Mouse (Mus musculus) forebrain, embryonic 14.5 days (tissue): ENCODE results near the gene Rnf31. TPM values are rescaled to one million over a fixed set of nuclear protein-coding genes. Genes with fewer than 3 reads are reported as not detected.
A peak's percentile ranks its signal among the peaks of the same experiment; 100 is the strongest.

Source experiments
- ATAC-seq: fragments of 200-750 bp; cut with Nextera tagmentation; 2 replicates; pipeline ENCODE4 v1.8.0; 2017; ENCODE audit warnings: mild to moderate bottlenecking, moderate library complexity
- DNase-seq: peaks from one replicate; pipeline ENCODE4 v3.0.0-alpha.2; 2015; ENCODE audit warnings: low spot score
- H3K27ac ChIP-seq: fragments of 300-500 bp; sonication (generic); 2 replicates; pipeline ENCODE4 v1.5.1; 2014; ENCODE audit warnings: low read depth, mild to moderate bottlenecking, control low read depth, low read length, moderate library complexity
- H3K27me3 ChIP-seq: fragments of 300-500 bp; sonication (generic); replicated peaks from 2 replicates; pipeline ENCODE4 v1.6.1; 2014; ENCODE audit warnings: low read length, control low read depth, mixed read lengths; ENCODE audit not compliant: control insufficient read depth, insufficient read depth
- H3K36me3 ChIP-seq: fragments of 300-500 bp; sonication (generic); 2 replicates; pipeline ENCODE4 v1.6.1; 2014; ENCODE audit warnings: low read length, control low read depth; ENCODE audit not compliant: control insufficient read depth, insufficient read depth
- H3K4me1 ChIP-seq: fragments of 300-500 bp; sonication (generic); 2 replicates; pipeline ENCODE4 v1.6.1; 2014; ENCODE audit warnings: antibody characterized with exemption, low read length, control low read depth; ENCODE audit not compliant: control insufficient read depth, insufficient read depth
- H3K4me2 ChIP-seq: fragments of 300-500 bp; sonication (generic); 2 replicates; pipeline ENCODE4 v1.6.1; 2014; ENCODE audit warnings: mild to moderate bottlenecking, control low read depth, low read length
- H3K4me3 ChIP-seq: fragments of 300-500 bp; sonication (generic); 2 replicates; pipeline ENCODE4 v1.5.1; 2014; ENCODE audit warnings: low read depth, low read length, control low read depth
- H3K9ac ChIP-seq: fragments of 300-500 bp; sonication (generic); 2 replicates; pipeline ENCODE4 v1.6.1; 2014; ENCODE audit warnings: mild to moderate bottlenecking, low read length, control low read depth, moderate library complexity
- H3K9me3 ChIP-seq: fragments of 300-500 bp; sonication (generic); replicated peaks from 2 replicates; pipeline ENCODE4 v1.6.1; 2016; ENCODE audit warnings: low read length, control low read depth, mixed read lengths; ENCODE audit not compliant: control insufficient read depth
- WGBS: fragments of 180-500 bp; shearing (Covaris S2); extraction: QIAGEN DNeasy Blood & Tissue Kit; methylation state at CpG from one replicate; pipeline ENCODE4 v1.1.7; 2014; 5-methylcytosine and 5-hydroxymethylcytosine counted together
- polyA plus RNA-seq: library from polyadenylated mRNA; unstranded; fragments of >200 nt; fragmentation: Nextera tagmentation; extraction: Ambion mirVana; gene quantifications from 2 replicates; pipeline ENCODE4 v1.2.1, GENCODE M21; 2014

The Rnf31 gene
- polyA plus RNA-seq, 1 experiment from 2014 or later, result 11.0 TPM

DNA sequence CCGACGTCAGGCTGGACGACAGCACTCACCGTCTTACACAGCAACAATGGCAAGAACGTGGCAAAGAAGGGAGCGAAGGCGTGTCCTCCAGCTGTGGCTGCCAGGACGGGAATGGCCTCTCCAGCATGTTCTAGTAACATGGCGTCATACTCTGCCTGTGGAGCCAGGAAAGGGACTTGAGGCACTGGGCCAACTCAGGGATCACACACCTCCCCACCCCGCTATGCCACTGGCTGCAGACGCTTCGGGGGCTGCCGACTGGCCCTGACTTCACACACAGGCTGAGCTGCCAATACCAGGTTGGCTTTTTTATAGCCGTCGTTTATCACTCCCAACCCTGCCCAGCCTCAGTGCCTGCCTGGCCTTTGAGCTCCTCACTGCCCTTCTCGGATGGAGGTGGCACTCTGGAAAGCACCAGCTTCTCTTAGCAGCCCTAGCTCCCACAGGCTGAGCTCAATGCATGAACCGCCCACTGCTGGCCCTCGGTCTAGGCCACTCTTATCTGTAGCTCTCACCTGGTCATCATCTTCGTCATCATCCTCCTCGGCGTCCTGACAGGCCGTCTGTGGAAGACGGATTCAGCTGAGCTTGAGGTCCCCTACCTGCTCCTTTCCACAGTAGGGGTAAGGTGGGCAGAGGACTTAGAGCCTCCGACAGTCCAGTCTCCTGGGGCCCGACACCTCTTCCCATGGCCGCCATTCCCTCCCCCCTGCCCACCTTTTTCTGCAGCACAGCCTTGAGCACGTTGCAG, 36.7 kb downstream of the Rnf31 start:
- H3K9ac ChIP-seq, result no peak overlapping the region
- H3K36me3 ChIP-seq, result peaks cover 94% of the 10 kb centered on the region
- no peaks in the 10 kb centered on the region for H3K27me3 ChIP-seq
- H3K4me1 ChIP-seq, result no peaks in the 10 kb centered on the region
- no peaks in the 10 kb centered on the region for H3K9me3 ChIP-seq
- no peak overlapping the region for H3K27ac ChIP-seq
- WGBS, result 92% methylated on average over 27 of the region's 27 CpGs
- ATAC-seq (no peak), DNase-seq (no peak)
- no peak overlapping the region for H3K4me2 ChIP-seq
- no peak overlapping the region for H3K4me3 ChIP-seq

DNA sequence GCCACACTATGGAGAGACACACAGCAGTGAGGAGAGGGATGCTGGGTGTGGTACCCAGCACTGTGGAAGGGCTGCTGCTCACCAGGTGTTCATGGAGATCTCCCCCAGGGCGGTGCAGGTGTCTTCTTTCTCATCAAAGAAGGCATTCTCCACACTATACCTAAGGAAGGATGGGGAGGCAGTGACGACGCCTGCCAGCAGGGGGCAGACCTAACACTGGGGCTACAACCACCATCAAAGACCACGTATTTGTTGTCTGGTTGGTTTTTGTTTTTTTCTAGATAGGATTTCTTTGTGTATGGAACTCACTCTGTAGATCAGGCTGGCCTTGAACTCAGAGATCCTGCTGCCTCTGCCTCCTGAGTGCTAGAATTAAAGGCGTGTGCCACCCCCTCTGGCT, 37.8 kb downstream of the Rnf31 start:
- 62% methylated on average over 5 of the region's 5 CpGs for WGBS
- no peak overlapping the region for H3K9ac ChIP-seq
- ATAC-seq, result no peak
- H3K27me3 ChIP-seq, result no peaks in the 10 kb centered on the region
- H3K27ac ChIP-seq, result no peak overlapping the region
- no peak for DNase-seq
- H3K4me1 ChIP-seq, result no peaks in the 10 kb centered on the region
- H3K4me2 ChIP-seq, result no peak overlapping the region
- no peaks in the 10 kb centered on the region for H3K9me3 ChIP-seq
- H3K4me3 ChIP-seq, result no peak overlapping the region
- peaks cover 97% of the 10 kb centered on the region for H3K36me3 ChIP-seq

DNA sequence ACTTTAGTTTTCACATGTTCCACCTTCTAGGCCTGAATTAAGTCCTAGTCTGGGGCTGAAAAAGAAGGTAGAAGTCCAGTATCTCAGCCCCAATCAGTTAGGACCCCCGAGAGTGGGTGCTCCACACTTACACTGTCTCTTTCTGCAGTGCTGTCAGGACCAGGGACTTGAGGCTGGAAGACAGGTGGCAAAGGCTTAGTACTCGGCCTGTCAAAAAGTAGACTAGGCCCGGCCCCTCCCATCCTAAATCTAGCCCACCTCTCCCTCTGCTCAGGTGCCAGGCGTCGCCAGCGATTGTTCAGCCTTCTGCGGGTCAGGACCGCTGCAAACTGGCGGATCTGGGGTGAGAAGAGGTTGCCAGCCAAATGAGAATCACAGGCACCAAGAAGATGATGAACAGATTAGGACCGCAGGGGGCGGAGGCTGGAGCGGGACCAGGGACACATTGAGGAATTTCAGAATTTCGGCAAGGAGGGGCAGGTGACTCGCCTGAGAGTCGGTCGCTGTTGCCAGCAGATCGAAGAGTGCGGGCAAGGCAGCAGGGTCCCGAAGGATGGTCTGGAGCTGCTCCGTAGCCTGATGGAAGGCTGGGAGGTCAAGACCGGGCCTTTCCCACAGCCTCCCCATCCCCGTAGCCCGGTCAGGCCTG, 43.5 kb downstream of the Rnf31 start:
- Histone ChIP-seq H3K27me3 (no peaks in the 10 kb centered on the region), H3K27ac (peak overlapping the region; percentile 77), H3K9ac (peak overlapping the region; percentile 70), H3K36me3 (peaks cover 82% of the 10 kb centered on the region), H3K4me1 (peaks cover 5% of the 10 kb centered on the region; the same call in 1 of the 2 replicates), H3K4me2 (peak overlapping the region; percentile 86), H3K4me3 (peak overlapping the region; percentile 58), H3K9me3 (no peaks in the 10 kb centered on the region)
- ATAC-seq, result peak; percentile 32; the same call in 1 of the 2 replicates
- DNase-seq, result peak; percentile 37
- 4% methylated on average over 23 of the region's 23 CpGs for WGBS

DNA sequence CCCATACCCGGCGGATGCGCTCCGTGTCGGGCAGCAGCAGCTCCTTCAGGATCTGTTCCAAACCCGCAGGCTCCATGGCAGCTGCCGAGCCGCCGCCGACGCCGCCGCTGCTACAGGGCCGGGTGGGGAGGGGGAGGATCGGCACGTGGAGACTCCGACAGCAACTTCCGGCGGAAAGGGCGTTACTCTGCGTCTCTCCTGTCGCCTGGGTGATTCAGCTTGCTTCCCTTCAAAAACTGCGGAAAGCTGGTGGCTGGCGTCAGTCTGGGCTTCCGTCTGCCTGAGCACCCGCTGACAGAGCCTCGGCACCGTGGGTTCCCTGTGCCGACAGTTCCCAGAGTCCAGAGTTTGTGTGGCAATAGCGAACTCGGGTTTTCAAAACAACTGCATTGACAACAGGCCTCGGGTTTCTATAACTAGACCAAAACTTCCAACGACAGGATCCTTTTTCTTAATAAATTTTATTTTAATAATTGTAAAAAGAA, 44.1 kb downstream of the Rnf31 start, which contains the start of gene Ipo4:
Gene Ipo4, minus strand, starts transcription at position 435 of the 485 bp plus-strand sequence.
- ATAC-seq (peak; percentile 93), DNase-seq (peak; percentile 96)
- H3K4me3 ChIP-seq, result peak within 1 kb of the TSS; percentile 58
- peaks cover 81% of the 10 kb centered on the region for H3K36me3 ChIP-seq
- no peaks in the 10 kb centered on the region for H3K27me3 ChIP-seq
- H3K27ac ChIP-seq, result peak within 1 kb of the TSS; percentile 77
- H3K4me2 ChIP-seq, result peak within 1 kb of the TSS; percentile 86
- H3K4me1 ChIP-seq, result peaks cover 5% of the 10 kb centered on the region; the same call in 1 of the 2 replicates
- 2% methylated on average over 33 of the region's 33 CpGs for WGBS
- no peaks in the 10 kb centered on the region for H3K9me3 ChIP-seq
- H3K9ac ChIP-seq, result peak within 1 kb of the TSS; percentile 70

DNA sequence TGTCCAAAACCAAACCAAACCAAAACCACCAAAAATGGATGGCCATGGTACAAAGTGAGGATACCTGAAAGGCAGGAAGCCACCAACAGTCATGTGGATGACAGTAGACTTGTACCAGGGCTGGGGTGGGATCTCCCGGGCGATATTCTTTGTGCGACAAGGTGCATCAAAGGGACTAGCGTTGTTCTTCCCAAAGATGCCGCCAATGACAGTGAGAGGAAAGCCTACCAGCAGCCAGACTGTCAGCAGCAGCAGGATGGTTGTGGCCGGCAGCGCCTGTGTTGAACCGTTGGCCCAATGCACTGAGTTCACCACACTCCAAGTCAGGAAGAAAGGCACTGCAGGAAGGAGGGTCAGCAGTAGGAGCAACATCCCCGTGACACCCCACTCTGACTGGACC, 46.3 kb downstream of the Rnf31 start, which contains the start of gene Gm49378:
Gene Gm49378, minus strand, starts transcription at position 101 of the 400 bp plus-strand sequence.
- ATAC-seq, result no peak
- Histone ChIP-seq H3K4me1 (peaks cover 11% of the 10 kb centered on the region), H3K4me2 (no peak within 1 kb of the TSS), H3K9ac (no peak within 1 kb of the TSS), H3K9me3 (no peaks in the 10 kb centered on the region), H3K27me3 (no peaks in the 10 kb centered on the region), H3K4me3 (no peak within 1 kb of the TSS), H3K36me3 (peaks cover 72% of the 10 kb centered on the region), H3K27ac (no peak within 1 kb of the TSS)
- WGBS, result 96% methylated on average over 9 of the region's 9 CpGs
- DNase-seq, result no peak

DNA sequence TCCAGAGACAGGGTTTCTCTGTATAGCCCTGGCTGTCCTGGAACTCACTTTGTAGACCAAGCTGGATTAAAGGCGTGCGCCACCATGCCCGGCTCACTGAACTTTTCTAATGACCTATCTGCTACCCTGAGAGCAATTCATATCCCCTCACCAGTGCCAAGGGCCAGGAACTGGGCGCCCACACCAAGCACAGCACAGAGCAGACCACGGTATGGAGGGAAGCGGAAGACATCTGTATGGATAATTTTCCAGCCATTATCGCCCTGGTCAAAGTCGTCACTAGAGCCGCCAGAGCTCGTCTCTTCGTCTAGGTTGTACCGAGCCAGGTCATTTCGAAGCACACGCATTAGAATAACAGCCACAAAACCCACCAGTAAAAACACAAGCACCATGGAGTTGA, 49.3 kb downstream of the Rnf31 start:
- H3K4me1 ChIP-seq, result peaks cover 17% of the 10 kb centered on the region

DNA sequence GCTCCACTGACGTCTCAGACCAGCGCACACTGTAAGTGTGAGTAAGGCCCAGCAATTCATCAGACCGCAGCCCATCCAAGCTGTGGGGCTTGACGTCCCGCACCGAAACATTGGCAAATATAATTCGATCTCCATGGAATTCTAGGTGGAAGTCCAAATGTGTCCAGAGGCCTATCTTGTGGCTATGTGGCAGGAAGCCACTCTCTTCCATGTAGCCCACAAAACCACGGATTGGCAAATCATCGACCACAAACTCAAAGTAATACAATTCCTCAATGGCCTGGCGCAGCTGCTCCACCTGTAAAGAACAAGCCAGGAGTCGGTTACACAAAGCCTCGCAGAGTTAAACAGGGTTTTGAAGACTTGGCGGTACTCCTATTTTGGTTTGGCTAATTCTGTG, 49.8 kb downstream of the Rnf31 start:
- WGBS, result 95% methylated on average over 13 of the region's 13 CpGs
- H3K4me2 ChIP-seq, result no peak overlapping the region
- peaks cover 57% of the 10 kb centered on the region for H3K36me3 ChIP-seq
- ATAC-seq, result no peak
- peaks cover 17% of the 10 kb centered on the region for H3K4me1 ChIP-seq
- no peak overlapping the region for H3K4me3 ChIP-seq
- H3K27me3 ChIP-seq, result no peaks in the 10 kb centered on the region
- no peak overlapping the region for H3K27ac ChIP-seq
- DNase-seq, result no peak
- no peaks in the 10 kb centered on the region for H3K9me3 ChIP-seq
- H3K9ac ChIP-seq, result no peak overlapping the region

More for the DNA sequence above, 49.3 kb downstream of the Rnf31 start:
- no peak overlapping the region for H3K9ac ChIP-seq
- no peaks in the 10 kb centered on the region for H3K27me3 ChIP-seq
- H3K27ac ChIP-seq, result no peak overlapping the region
- H3K36me3 ChIP-seq, result peaks cover 58% of the 10 kb centered on the region
- H3K9me3 ChIP-seq, result no peaks in the 10 kb centered on the region
- H3K4me2 ChIP-seq, result no peak overlapping the region
- DNase-seq (no peak), ATAC-seq (no peak)
- 96% methylated on average over 14 of the region's 14 CpGs for WGBS
- H3K4me3 ChIP-seq, result no peak overlapping the region

DNA sequence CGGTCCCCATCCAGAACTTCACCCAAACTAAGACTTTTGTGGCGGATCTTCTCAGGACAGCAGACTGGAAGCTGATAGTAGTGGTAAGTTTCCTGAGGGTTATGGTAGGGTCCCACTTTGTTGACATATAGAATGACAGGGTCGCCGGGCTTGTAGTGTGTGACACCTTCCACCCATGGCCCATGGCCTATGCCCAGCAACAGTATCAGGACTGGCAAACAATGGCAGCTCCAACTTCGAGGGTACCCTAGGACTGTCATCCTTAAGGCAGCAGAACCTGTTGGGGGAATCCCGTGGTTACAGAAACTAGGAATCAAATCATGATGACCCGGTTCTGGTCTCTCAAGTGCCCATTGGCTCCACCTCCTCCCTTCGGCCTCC, 51.2 kb downstream of the Rnf31 start:
- H3K27ac ChIP-seq, result peak overlapping the region; percentile 95
- H3K27me3 ChIP-seq, result no peaks in the 10 kb centered on the region
- peaks cover 51% of the 10 kb centered on the region for H3K36me3 ChIP-seq
- H3K4me3 ChIP-seq, result peak overlapping the region; percentile 91
- H3K4me1 ChIP-seq, result peaks cover 17% of the 10 kb centered on the region
- H3K4me2 ChIP-seq, result peak overlapping the region; percentile 81
- ATAC-seq (peak; percentile 19; the same call in 1 of the 2 replicates), DNase-seq (no peak)
- no peaks in the 10 kb centered on the region for H3K9me3 ChIP-seq
- WGBS, result 20% methylated on average over 8 of the region's 8 CpGs
- peak overlapping the region; percentile 94 for H3K9ac ChIP-seq
